ENCODE assay signal across 24 mouse cellular contexts in the genomic region with DNA sequence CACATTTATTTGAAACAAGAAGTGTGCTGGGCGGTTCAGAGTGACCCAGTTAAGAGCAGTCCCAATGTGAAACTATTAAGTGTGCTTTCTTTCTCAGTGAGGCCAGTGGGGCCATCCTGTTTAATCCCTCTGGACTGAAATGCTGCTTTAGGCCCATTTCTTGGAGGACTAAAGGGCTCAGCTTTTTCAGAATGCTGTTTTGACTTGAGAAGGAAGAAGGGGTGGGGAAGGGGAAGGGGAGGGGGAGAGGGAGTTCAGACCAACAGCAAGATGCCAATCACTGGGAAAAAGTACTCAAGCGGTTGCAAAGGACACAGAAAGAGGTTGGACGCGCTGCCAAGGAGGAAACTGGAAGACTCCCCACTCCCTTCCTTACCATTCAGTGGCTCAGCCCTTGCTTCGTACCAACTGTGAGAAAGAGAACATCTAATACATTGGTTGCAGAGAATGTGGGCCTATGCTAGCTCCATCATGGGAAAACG.
DNase-seq lines count a peak whose midpoint lies in the region; ATAC-seq lines count a peak whose summit lies in the region.
"Had no signal": no experiment of that assay in that cellular context is flagged by ENCODE, and none has a peak within 500 bp of the region (broad histone marks: within the 10 kb centered on the region; RNA-seq: fewer than 3 reads in every experiment).

No protein-coding gene starts in this region.

- no peak overlapping the region for H3K4me2 ChIP-seq in midbrain, embryonic 11.5 days
- no peak overlapping the region for H3K4me2 ChIP-seq in midbrain, embryonic 14.5 days (ENCODE audit: low read length)
- H3K4me2 ChIP-seq: embryonic facial prominence, embryonic 12.5 days; forebrain, embryonic 12.5 days; liver, embryonic 13.5 days; neural tube, embryonic 13.5 days had no signal

- peaks cover 6% of the 10 kb centered on the region; the same call in 1 of the 2 replicates for H3K4me1 ChIP-seq in midbrain, embryonic 11.5 days (ENCODE audit: control insufficient read depth, insufficient read depth, low read length)
- no peaks in the 10 kb centered on the region for H3K4me1 ChIP-seq in midbrain, embryonic 14.5 days (ENCODE audit: control insufficient read depth, insufficient read depth, low read length)
- H3K4me1 ChIP-seq in brown adipose tissue, adult 24 weeks (ENCODE audit: control insufficient read depth, insufficient read depth, insufficient read length, low read length) = no peaks in the 10 kb centered on the region
- H3K4me1 ChIP-seq: embryonic facial prominence, embryonic 12.5 days; neural tube, embryonic 13.5 days had no signal

- peak; percentile 16 to 21 for DNase-seq in heart, adult 18-20 months
- DNase-seq in heart, postnatal 25 days (ENCODE audit: low spot score) = no peak
- peak; percentile 81 for DNase-seq in midbrain, embryonic 11.5 days (ENCODE audit: low spot score, missing footprints)
- no peak for DNase-seq in midbrain, embryonic 14.5 days
- DNase-seq in testis, postnatal 10 days (ENCODE audit: low spot score) = no peak
- DNase-seq in adrenal gland, adult 18-20 months (ENCODE audit: low spot score in 2 of 2) = no peak
- DNase-seq: adrenal gland, postnatal 10 days; cerebellum, adult 9-10 months; gastrocnemius, postnatal 14 days; kidney, adult 9 months; kidney, postnatal 14 days; liver, embryonic 13.5 days; lung, adult 2 months; lung, postnatal 14 days; thymus, postnatal 14 days had no signal

- H3K27me3 ChIP-seq in midbrain, embryonic 11.5 days (ENCODE audit: control insufficient read depth, insufficient read depth, low read length) = no peaks in the 10 kb centered on the region
- H3K27me3 ChIP-seq in midbrain, embryonic 14.5 days (ENCODE audit: control insufficient read depth, insufficient read depth, low read length) = no peaks in the 10 kb centered on the region
- H3K27me3 ChIP-seq: embryonic facial prominence, embryonic 12.5 days; forebrain, embryonic 12.5 days; liver, embryonic 13.5 days; neural tube, embryonic 13.5 days had no signal

- WGBS in midbrain, embryonic 11.5 days = 51% methylated on average over 6 of the region's 6 CpGs
- WGBS in midbrain, embryonic 14.5 days = 49% methylated on average over 6 of the region's 6 CpGs

- no peak for ATAC-seq in midbrain, embryonic 11.5 days (ENCODE audit: low FRiP score)
- ATAC-seq in midbrain, embryonic 14.5 days (ENCODE audit: low FRiP score, low TSS enrichment) = no peak
- ATAC-seq: activated CD4-positive, CD25-positive, alpha-beta regulatory T cell, adult 4 months; hindbrain, postnatal 0 days; intestine, embryonic 16.5 days; midbrain, embryonic 16.5 days had no signal

- no peak overlapping the region for H3K4me3 ChIP-seq in midbrain, embryonic 11.5 days (ENCODE audit: low read depth, low read length)
- H3K4me3 ChIP-seq in midbrain, embryonic 14.5 days (replicated peaks; ENCODE audit: low read depth, low read length) = no peak overlapping the region
- no peak overlapping the region for H3K4me3 ChIP-seq in brown adipose tissue, adult 24 weeks (ENCODE audit: insufficient read depth, low read depth, low read length)
- H3K4me3 ChIP-seq: embryonic facial prominence, embryonic 12.5 days; forebrain, embryonic 12.5 days; liver, embryonic 13.5 days; myocyte; neural tube, embryonic 13.5 days had no signal

- H3K9me3 ChIP-seq in midbrain, embryonic 11.5 days (ENCODE audit: control insufficient read depth, low read length) = no peaks in the 10 kb centered on the region
- H3K9me3 ChIP-seq in midbrain, embryonic 14.5 days (ENCODE audit: control insufficient read depth, low read length) = no peaks in the 10 kb centered on the region
- H3K9me3 ChIP-seq: embryonic facial prominence, embryonic 12.5 days; forebrain, embryonic 12.5 days; liver, embryonic 13.5 days; neural tube, embryonic 13.5 days had no signal

- H3K27ac ChIP-seq in midbrain, embryonic 11.5 days (ENCODE audit: low read depth, low read length) = no peak overlapping the region
- H3K27ac ChIP-seq in midbrain, embryonic 14.5 days (replicated peaks; ENCODE audit: low read depth, low read length) = no peak overlapping the region
- H3K27ac ChIP-seq in brown adipose tissue, adult 24 weeks (replicated peaks; ENCODE audit: low read depth, low read length) = peak overlapping the region; percentile 34
- H3K27ac ChIP-seq: embryonic facial prominence, embryonic 12.5 days; forebrain, embryonic 12.5 days; hindbrain, postnatal 0 days; liver, embryonic 13.5 days; neural tube, embryonic 13.5 days had no signal

- no peaks in the 10 kb centered on the region for H3K36me3 ChIP-seq in midbrain, embryonic 11.5 days (ENCODE audit: control insufficient read depth, insufficient read depth, low read length)
- no peaks in the 10 kb centered on the region for H3K36me3 ChIP-seq in midbrain, embryonic 14.5 days (ENCODE audit: control insufficient read depth, insufficient read depth, low read length)
- H3K36me3 ChIP-seq: embryonic facial prominence, embryonic 12.5 days; forebrain, embryonic 12.5 days; liver, embryonic 13.5 days; neural tube, embryonic 13.5 days had no signal

- intact Hi-C loops in heart, postnatal 25 days (cut with DNase I) = no loop called here

- no peak overlapping the region for H3K9ac ChIP-seq in midbrain, embryonic 11.5 days (ENCODE audit: low read length)
- no peak overlapping the region for H3K9ac ChIP-seq in midbrain, embryonic 14.5 days (replicated peaks; ENCODE audit: low read length)
- H3K9ac ChIP-seq: embryonic facial prominence, embryonic 12.5 days; forebrain, embryonic 12.5 days; liver, embryonic 13.5 days; neural tube, embryonic 13.5 days had no signal

Comparison
In these comparisons a context has a peak if more than half of its experiments do, and no peak if none do; other contexts are left out.
1. DNase-seq: peak in heart, adult 18-20 months (2 of 2) and midbrain, embryonic 11.5 days (single experiment); none in heart, postnatal 25 days (single experiment), midbrain, embryonic 14.5 days (single experiment), testis, postnatal 10 days (single experiment) and adrenal gland, adult 18-20 months (0 of 2).